ENCODE assay signal across 9 mouse cellular contexts in genomic region chr19:11911021-11911420, GRCm38 (mm10). TPM values are rescaled to one million over a fixed set of nuclear protein-coding genes. Genes with fewer than 3 reads are reported as not detected.
DNase-seq lines count a peak whose midpoint lies in the region; ATAC-seq and TF ChIP-seq lines count a peak whose summit lies in the region.
"Had no signal": no experiment of that assay in that cellular context is flagged by ENCODE, and none has a peak within 500 bp of the region (broad histone marks: within the 10 kb centered on the region; RNA-seq: fewer than 3 reads in every experiment).

No protein-coding gene starts in this region.

- H3K4me3 ChIP-seq in heart, postnatal 0 days (ENCODE audit: low read depth, low read length): peak overlapping the region; percentile 96
- H3K4me3 ChIP-seq in MEL (ENCODE audit: control insufficient read depth in 1 of 2, insufficient read depth in 1 of 2, low read depth in 2 of 2, low read length in 2 of 2): peak overlapping the region; percentile 79 to 93
- no peak overlapping the region for H3K4me3 ChIP-seq in hindbrain, embryonic 12.5 days
- H3K4me3 ChIP-seq in midbrain, embryonic 12.5 days: peak overlapping the region; percentile 87

- H3K79me2 ChIP-seq in MEL (ENCODE audit: control insufficient read depth, insufficient read depth, low read length, poor library complexity): peaks cover 17% of the 10 kb centered on the region

- no peak for TF ChIP-seq EP300 in heart, postnatal 0 days (IDR thresholded peaks at IDR 0.05; ENCODE audit: low read depth)
- peak; percentile 78 to 85 for TF ChIP-seq EP300 in MEL (IDR thresholded peaks at IDR 0.05; ENCODE audit: low read depth in 1 of 2, low read length in 2 of 2)

- no peaks in the 10 kb centered on the region for H3K9me3 ChIP-seq in heart, postnatal 0 days (replicated peaks; ENCODE audit: control insufficient read depth, low read length)
- no peaks in the 10 kb centered on the region for H3K9me3 ChIP-seq in MEL (replicated peaks; ENCODE audit: insufficient read depth, low read length)
- no peaks in the 10 kb centered on the region for H3K9me3 ChIP-seq in hindbrain, embryonic 12.5 days (replicated peaks)
- no peaks in the 10 kb centered on the region for H3K9me3 ChIP-seq in midbrain, embryonic 12.5 days
- H3K9me3 ChIP-seq: megakaryocyte, embryonic 14.5 days had no signal

- H3K27me3 ChIP-seq in heart, postnatal 0 days (ENCODE audit: control insufficient read depth, insufficient read depth, low read length): no peaks in the 10 kb centered on the region
- H3K27me3 ChIP-seq in MEL (ENCODE audit: control insufficient read depth in 1 of 2, insufficient read depth in 2 of 2, low read length in 2 of 2): peaks cover 3% of the 10 kb centered on the region in 2 experiments; a peak in 3 of 4 replicates
- no peaks in the 10 kb centered on the region for H3K27me3 ChIP-seq in hindbrain, embryonic 12.5 days
- no peaks in the 10 kb centered on the region for H3K27me3 ChIP-seq in midbrain, embryonic 12.5 days
- H3K27me3 ChIP-seq: megakaryocyte, embryonic 14.5 days had no signal

- TF ChIP-seq CTCF in heart, postnatal 0 days (IDR thresholded peaks at IDR 0.05; ENCODE audit: low read depth): no peak
- TF ChIP-seq CTCF in MEL (IDR thresholded peaks at IDR 0.05 in 2 of 3, conservative IDR thresholded peaks at IDR 0.05 in 1 of 3; ENCODE audit: control insufficient read depth in 1 of 3, insufficient read depth in 1 of 3, low read depth in 2 of 3, low read length in 3 of 3, poor library complexity in 1 of 3, severe bottlenecking in 1 of 3): no peak

- 71% methylated on average over 5 of the region's 5 CpGs for WGBS in heart, postnatal 0 days
- 95% methylated on average over 5 of the region's 5 CpGs for WGBS in hindbrain, embryonic 12.5 days
- 92% methylated on average over 5 of the region's 5 CpGs for WGBS in midbrain, embryonic 12.5 days

- peaks cover 10% of the 10 kb centered on the region; the same call in 1 of the 2 replicates for H3K36me3 ChIP-seq in heart, postnatal 0 days (replicated peaks; ENCODE audit: control insufficient read depth, insufficient read depth, low read length)
- peaks cover 5 to 27% of the 10 kb centered on the region in 2 experiments for H3K36me3 ChIP-seq in MEL (ENCODE audit: control insufficient read depth in 1 of 2, insufficient read depth in 2 of 2, low read length in 2 of 2)
- H3K36me3 ChIP-seq in hindbrain, embryonic 12.5 days: peaks cover 6% of the 10 kb centered on the region; the same call in 1 of the 2 replicates
- H3K36me3 ChIP-seq in midbrain, embryonic 12.5 days: peaks cover 10% of the 10 kb centered on the region; the same call in 1 of the 2 replicates

- peaks cover 9% of the 10 kb centered on the region for H3K4me1 ChIP-seq in heart, postnatal 0 days (ENCODE audit: control insufficient read depth, insufficient read depth)
- H3K4me1 ChIP-seq in MEL (ENCODE audit: control insufficient read depth in 1 of 2, insufficient read depth in 2 of 2, low read length in 2 of 2): peaks cover 0 to 10% of the 10 kb centered on the region in 2 experiments; a peak in 2 of 4 replicates
- peaks cover 19% of the 10 kb centered on the region for H3K4me1 ChIP-seq in hindbrain, embryonic 12.5 days
- peaks cover 24% of the 10 kb centered on the region for H3K4me1 ChIP-seq in midbrain, embryonic 12.5 days

- no peak for TF ChIP-seq RAD21 in MEL (IDR thresholded peaks at IDR 0.05; ENCODE audit: low read depth, low read length)

- peak overlapping the region; percentile 81 for H3K4me2 ChIP-seq in heart, postnatal 0 days (ENCODE audit: low read depth, low read length)
- peak overlapping the region; percentile 76 for H3K4me2 ChIP-seq in hindbrain, embryonic 12.5 days (replicated peaks)
- peak overlapping the region; percentile 77 for H3K4me2 ChIP-seq in midbrain, embryonic 12.5 days (replicated peaks)

- peak overlapping the region; percentile 60; the same call in 1 of the 2 replicates for H3K9ac ChIP-seq in heart, postnatal 0 days (replicated peaks; ENCODE audit: low read depth, low read length)
- H3K9ac ChIP-seq in MEL (ENCODE audit: control insufficient read depth, low read depth, low read length, poor library complexity, severe bottlenecking): peak overlapping the region; percentile 73
- H3K9ac ChIP-seq in hindbrain, embryonic 12.5 days: no peak overlapping the region
- no peak overlapping the region for H3K9ac ChIP-seq in midbrain, embryonic 12.5 days (replicated peaks)

- H3K27ac ChIP-seq in heart, postnatal 0 days (ENCODE audit: low read depth): peak overlapping the region; percentile 95
- peak overlapping the region; percentile 51 for H3K27ac ChIP-seq in MEL (ENCODE audit: control insufficient read depth, low read depth, low read length)
- H3K27ac ChIP-seq in hindbrain, embryonic 12.5 days: no peak overlapping the region
- no peak overlapping the region for H3K27ac ChIP-seq in midbrain, embryonic 12.5 days (replicated peaks)

- no peak for TF ChIP-seq POLR2A in MEL (IDR thresholded peaks at IDR 0.05; ENCODE audit: control insufficient read depth in 1 of 2, insufficient read depth in 1 of 2, low read depth in 1 of 2, low read length in 2 of 2, poor library complexity in 1 of 2)

- no peak for ATAC-seq in heart, postnatal 0 days (ENCODE audit: insufficient read depth, low read depth)
- ATAC-seq in hindbrain, embryonic 12.5 days (ENCODE audit: low FRiP score): no peak
- ATAC-seq in midbrain, embryonic 12.5 days (ENCODE audit: low FRiP score, low read depth): no peak

- DNase-seq in heart, postnatal 0 days (ENCODE audit: low spot score): no peak
- DNase-seq in heart, adult 9 months (ENCODE audit: low spot score in 2 of 2): no peak
- DNase-seq in MEL (ENCODE audit: low read depth, low spot score): peak; percentile 27
- DNase-seq in embryo, embryonic 9.5 days (ENCODE audit: extremely low spot score): no peak
- no peak for DNase-seq in ovary, postnatal 14 days (ENCODE audit: low spot score)
- DNase-seq in urinary bladder, postnatal 25 days (ENCODE audit: low spot score): no peak

TF ChIP-seq in MEL, 35 proteins besides CTCF, POLR2A, EP300 and RAD21 (continues in another document):
- peak; percentile 67; the same call in 1 of the 2 replicates for TF ChIP-seq GATA1 (IDR thresholded peaks at IDR 0.05; ENCODE audit: low read depth, low read length)
- TF ChIP-seq TCF12 (IDR thresholded peaks at IDR 0.05; ENCODE audit: low read depth, low read length): peak; percentile 63; the same call in 1 of the 2 replicates
- peak; percentile 55 for TF ChIP-seq RCOR1 (IDR thresholded peaks at IDR 0.05; ENCODE audit: low read depth, low read length)
- peak; percentile 45; the same call in 1 of the 2 replicates for TF ChIP-seq SIN3A (IDR thresholded peaks at IDR 0.05; ENCODE audit: low read length)
- TF ChIP-seq CHD1 (IDR thresholded peaks at IDR 0.05; ENCODE audit: low read depth, low read length): no peak

RNA-seq across cellular contexts. Expression of gene Patl1, which starts 1.2 kb away (rescaled TPM):
- 12.9 and 14.7 TPM in 2 replicates for total RNA-seq in heart, postnatal 0 days (2014; rRNA removed; ENCODE audit: low replicate concordance)
- polyA plus RNA-seq in heart, postnatal 0 days (2015; fragmentation: Nextera tagmentation; extraction: Ambion mirVana): 10.0 and 11.5 TPM in 2 replicates
- 5.4 and 6.1 TPM in 2 replicates for total RNA-seq in MEL (2012; rRNA removed)
- 10 to 100 TPM in 1 of 2 experiments, not detected in 1; 33.5 TPM for polyA plus RNA-seq in MEL (2012; ENCODE audit: insufficient read depth in 1 of 2, insufficient read length in 2 of 2, low read depth in 1 of 2, low replicate concordance in 2 of 2, missing spikeins in 1 of 2)
- polyA plus RNA-seq in hindbrain, embryonic 12.5 days (2016; fragmentation: Nextera tagmentation; extraction: Ambion mirVana): 23.9 and 24.0 TPM in 2 replicates
- 24.4 and 26.0 TPM in 2 replicates for polyA plus RNA-seq in midbrain, embryonic 12.5 days (2016; fragmentation: Nextera tagmentation; extraction: Ambion mirVana)

RNA-seq across cellular contexts. Expression of gene Olfr1420, which starts 24.7 kb away (rescaled TPM):
- total RNA-seq in heart, postnatal 0 days (2014; rRNA removed; ENCODE audit: low replicate concordance): not detected in 2 replicates
- 0.11 TPM in 1 of 2 replicates, not detected in the other for polyA plus RNA-seq in heart, postnatal 0 days (2015; fragmentation: Nextera tagmentation; extraction: Ambion mirVana)
- not detected in 2 replicates for total RNA-seq in MEL (2012; rRNA removed)
- under 1 TPM in 1 of 2 experiments, not detected in 1; 0.03 TPM for polyA plus RNA-seq in MEL (2012; ENCODE audit: insufficient read depth in 1 of 2, insufficient read length in 2 of 2, low read depth in 1 of 2, low replicate concordance in 2 of 2, missing spikeins in 1 of 2)
- 0.09 TPM in 1 of 2 replicates, not detected in the other for polyA plus RNA-seq in hindbrain, embryonic 12.5 days (2016; fragmentation: Nextera tagmentation; extraction: Ambion mirVana)
- polyA plus RNA-seq in midbrain, embryonic 12.5 days (2016; fragmentation: Nextera tagmentation; extraction: Ambion mirVana): not detected in 2 replicates

RNA-seq across cellular contexts. Expression of gene Olfr1419, which starts 36.1 kb away (rescaled TPM):
- total RNA-seq in heart, postnatal 0 days (2014; rRNA removed; ENCODE audit: low replicate concordance): not detected in 2 replicates
- not detected in 2 replicates for polyA plus RNA-seq in heart, postnatal 0 days (2015; fragmentation: Nextera tagmentation; extraction: Ambion mirVana)
- total RNA-seq in MEL (2012; rRNA removed): not detected in 2 replicates
- not detected for polyA plus RNA-seq in MEL (2012; ENCODE audit: insufficient read depth in 1 of 2, insufficient read length in 2 of 2, low read depth in 1 of 2, low replicate concordance in 2 of 2, missing spikeins in 1 of 2)
- 0.20 TPM in 1 of 2 replicates, not detected in the other for polyA plus RNA-seq in hindbrain, embryonic 12.5 days (2016; fragmentation: Nextera tagmentation; extraction: Ambion mirVana)
- not detected in 2 replicates for polyA plus RNA-seq in midbrain, embryonic 12.5 days (2016; fragmentation: Nextera tagmentation; extraction: Ambion mirVana)

RNA-seq across cellular contexts. Expression of gene Olfr1418, which starts 50.2 kb away (rescaled TPM):
- total RNA-seq in heart, postnatal 0 days (2014; rRNA removed; ENCODE audit: low replicate concordance): not detected in 2 replicates
- not detected in 2 replicates for polyA plus RNA-seq in heart, postnatal 0 days (2015; fragmentation: Nextera tagmentation; extraction: Ambion mirVana)
- total RNA-seq in MEL (2012; rRNA removed): 0.03 TPM in 1 of 2 replicates, not detected in the other
- not detected for polyA plus RNA-seq in MEL (2012; ENCODE audit: insufficient read depth in 1 of 2, insufficient read length in 2 of 2, low read depth in 1 of 2, low replicate concordance in 2 of 2, missing spikeins in 1 of 2)
- polyA plus RNA-seq in hindbrain, embryonic 12.5 days (2016; fragmentation: Nextera tagmentation; extraction: Ambion mirVana): not detected in 2 replicates
- not detected in 2 replicates for polyA plus RNA-seq in midbrain, embryonic 12.5 days (2016; fragmentation: Nextera tagmentation; extraction: Ambion mirVana)

RNA-seq across cellular contexts. Expression of gene Osbp, which starts 54.7 kb away (rescaled TPM):
- total RNA-seq in heart, postnatal 0 days (2014; rRNA removed; ENCODE audit: low replicate concordance): 32.7 and 43.2 TPM in 2 replicates
- 4.7 and 5.1 TPM in 2 replicates for polyA plus RNA-seq in heart, postnatal 0 days (2015; fragmentation: Nextera tagmentation; extraction: Ambion mirVana)
- total RNA-seq in MEL (2012; rRNA removed): 16.4 and 16.5 TPM in 2 replicates
- polyA plus RNA-seq in MEL (2012; ENCODE audit: insufficient read depth in 1 of 2, insufficient read length in 2 of 2, low read depth in 1 of 2, low replicate concordance in 2 of 2, missing spikeins in 1 of 2): 10 to 100 TPM; 38.8 to 64.6 TPM
- polyA plus RNA-seq in hindbrain, embryonic 12.5 days (2016; fragmentation: Nextera tagmentation; extraction: Ambion mirVana): 5.4 and 5.5 TPM in 2 replicates
- 4.7 and 5.0 TPM in 2 replicates for polyA plus RNA-seq in midbrain, embryonic 12.5 days (2016; fragmentation: Nextera tagmentation; extraction: Ambion mirVana)

Comparison
In these comparisons a context has a peak if more than half of its experiments do, and no peak if none do; other contexts are left out.
1. H3K27ac ChIP-seq: peak in heart, postnatal 0 days (single experiment) and MEL (single experiment); none in hindbrain, embryonic 12.5 days (single experiment) and midbrain, embryonic 12.5 days (single experiment).
2. H3K9ac ChIP-seq: peak in heart, postnatal 0 days (single experiment) and MEL (single experiment); none in hindbrain, embryonic 12.5 days (single experiment) and midbrain, embryonic 12.5 days (single experiment).
3. Peak in every context shown above with its lines, with median percentiles within 50 percentile points of each other: H3K4me2 ChIP-seq.